Mouse (Mus musculus) spleen, embryonic (tissue): Measurements from ENCODE around the gene Dyrk3.

Experiments
- CTCF ChIA-PET: fragments of 350-600 bp; sonication (Branson Sonifier 250); formaldehyde crosslinking; loops from one replicate; lab custom pipeline; 2022; lab: Charles Lee

The Dyrk3 gene

DNA sequence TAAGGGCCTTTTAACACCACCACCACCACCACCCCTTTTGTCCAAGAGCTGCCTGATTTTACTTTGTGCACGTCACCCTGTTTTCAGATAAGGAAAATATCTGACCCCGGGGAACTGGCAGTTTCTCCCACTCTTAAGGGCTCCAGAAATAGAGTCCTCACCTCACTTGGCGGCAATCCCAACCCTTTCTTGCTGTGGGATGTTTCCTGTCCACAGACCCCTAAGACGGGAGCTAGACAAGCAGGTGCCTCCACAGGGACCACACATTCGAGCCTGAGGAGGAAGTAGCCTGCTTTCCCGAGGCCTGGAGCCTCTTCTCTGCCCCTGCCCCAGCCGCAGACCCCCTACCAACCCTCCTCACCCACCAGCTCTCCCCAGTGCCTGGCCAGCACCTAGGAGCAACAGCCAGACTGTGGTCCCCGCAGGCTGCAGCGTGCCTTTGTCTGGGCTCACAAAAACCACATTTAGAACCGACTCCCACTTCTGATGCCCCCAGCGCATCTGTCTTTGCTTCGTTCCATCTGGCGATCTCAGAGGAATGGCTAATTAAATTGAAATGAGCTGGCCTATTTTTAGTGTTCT lies 21.6 kb downstream of the Dyrk3 start:
- CTCF ChIA-PET: interaction anchor here (0.6 to 2.3 kb wide), 9 partner anchors 22 to 567 kb away, joined by 3 to 22 read pairs (median 5); partner anchors contain the start of gene Eif2d

DNA sequence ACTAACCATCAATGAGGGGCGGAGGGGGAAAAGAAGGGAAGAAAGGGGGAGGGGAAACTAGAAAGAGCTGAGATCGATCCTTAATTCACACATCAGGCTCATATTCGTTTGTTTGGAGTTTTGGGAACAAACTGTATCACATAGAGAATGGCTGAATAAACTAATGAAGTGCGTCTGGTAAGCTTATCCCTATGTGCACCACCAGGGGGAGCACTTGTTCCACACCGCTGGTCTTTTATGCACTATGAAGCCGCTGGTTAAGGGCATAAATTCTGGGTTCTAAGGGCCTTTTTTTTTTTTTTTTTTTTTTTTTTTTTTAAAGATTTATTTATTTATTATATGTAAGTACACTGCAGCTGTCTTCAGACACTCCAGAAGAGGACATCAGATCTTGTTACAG lies 22.2 kb downstream of the Dyrk3 start:
- CTCF ChIA-PET: interaction anchor here (0.6 to 2.3 kb wide), 11 partner anchors 20 to 566 kb away, joined by 3 to 22 read pairs (median 5); partner anchors contain the start of gene Eif2d

DNA sequence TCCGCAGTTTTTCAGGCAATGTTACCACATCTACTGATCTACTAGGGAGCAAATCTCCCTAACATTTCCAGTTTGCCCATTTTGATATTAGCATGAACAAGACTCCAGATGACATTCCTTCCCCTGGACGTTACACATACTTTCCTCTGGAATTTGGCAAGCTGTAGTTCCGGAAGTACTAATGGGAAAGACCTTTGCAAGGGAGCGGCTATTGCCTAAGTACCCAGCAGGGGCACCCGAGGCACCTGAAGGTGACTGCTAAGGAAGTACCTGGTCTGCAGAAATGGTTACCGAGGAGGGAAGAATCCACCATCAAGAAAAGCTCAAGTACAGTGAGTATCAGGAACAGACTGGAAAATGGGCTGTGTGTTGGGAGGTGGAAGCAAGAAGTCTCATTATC lies 25.6 kb downstream of the Dyrk3 start:
- CTCF ChIA-PET: no interaction called here

DNA sequence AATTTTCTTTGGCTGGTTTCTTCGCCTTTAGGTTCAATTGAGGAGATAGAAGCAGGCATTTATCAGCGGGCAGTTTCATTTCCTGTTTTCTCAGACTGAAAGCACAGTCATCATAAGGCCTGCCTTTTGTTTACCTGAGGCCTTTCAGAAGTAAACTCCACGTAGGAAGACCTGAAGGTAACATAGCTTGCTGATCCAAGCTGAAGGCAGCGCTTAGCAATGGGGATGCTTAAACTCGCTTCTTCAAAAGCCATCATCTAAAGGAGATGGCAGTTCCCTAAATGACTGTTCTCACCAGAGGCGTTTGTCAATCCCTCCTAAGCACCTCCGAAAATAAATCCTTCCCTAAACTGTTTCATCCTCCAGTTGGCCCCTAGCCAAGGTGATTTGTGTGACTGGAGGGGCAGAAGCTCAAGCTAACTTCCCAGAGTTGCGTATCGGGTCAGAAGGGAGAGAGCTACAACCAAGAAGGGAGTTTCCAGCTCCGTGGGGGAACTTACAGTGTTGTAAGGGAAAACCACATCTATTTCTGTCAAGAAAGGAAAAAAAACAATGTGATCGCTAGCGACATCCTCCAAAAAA lies 27.5 kb downstream of the Dyrk3 start:
- CTCF ChIA-PET: interaction anchor here (0.5 to 0.7 kb wide), 4 partner anchors 15 to 409 kb away, joined by 3 to 9 read pairs (median 6); no protein-coding TSS in a partner anchor

DNA sequence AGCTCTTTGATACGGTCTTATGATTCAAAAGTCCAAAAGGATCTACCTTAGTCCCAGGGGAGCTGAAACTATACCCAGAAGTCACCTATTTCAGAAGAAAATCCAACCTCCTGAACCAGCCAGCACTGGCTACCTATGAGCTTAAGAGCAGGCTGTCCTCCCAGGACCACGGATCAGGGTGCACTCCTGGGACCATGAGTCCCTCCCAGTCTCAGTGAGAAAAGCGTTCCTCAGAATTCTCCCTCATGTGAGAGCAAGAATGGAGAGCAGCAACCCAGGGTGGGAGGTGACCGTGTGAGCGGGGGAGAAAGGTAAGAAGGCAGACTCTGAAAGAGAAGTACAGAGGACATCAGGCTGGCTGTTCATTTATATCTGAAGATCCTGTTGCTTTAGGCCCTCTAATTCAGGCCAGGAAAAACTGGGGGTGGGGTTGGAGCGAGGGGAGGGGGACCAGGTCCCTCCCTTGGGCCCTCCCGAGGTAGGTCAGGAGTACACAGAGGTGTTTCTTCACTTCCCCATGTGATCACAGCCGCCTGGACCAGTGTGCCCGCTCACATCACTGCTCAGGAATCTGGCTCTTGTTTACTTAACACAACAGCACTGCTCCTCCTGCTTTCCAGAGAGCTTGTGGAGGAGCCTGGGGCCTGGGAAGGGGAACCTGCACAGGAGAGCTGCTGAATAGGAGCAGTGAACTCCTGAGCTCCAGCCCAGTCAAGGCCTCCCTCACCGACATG lies 30.4 kb downstream of the Dyrk3 start:
- CTCF ChIA-PET: no interaction called here

DNA sequence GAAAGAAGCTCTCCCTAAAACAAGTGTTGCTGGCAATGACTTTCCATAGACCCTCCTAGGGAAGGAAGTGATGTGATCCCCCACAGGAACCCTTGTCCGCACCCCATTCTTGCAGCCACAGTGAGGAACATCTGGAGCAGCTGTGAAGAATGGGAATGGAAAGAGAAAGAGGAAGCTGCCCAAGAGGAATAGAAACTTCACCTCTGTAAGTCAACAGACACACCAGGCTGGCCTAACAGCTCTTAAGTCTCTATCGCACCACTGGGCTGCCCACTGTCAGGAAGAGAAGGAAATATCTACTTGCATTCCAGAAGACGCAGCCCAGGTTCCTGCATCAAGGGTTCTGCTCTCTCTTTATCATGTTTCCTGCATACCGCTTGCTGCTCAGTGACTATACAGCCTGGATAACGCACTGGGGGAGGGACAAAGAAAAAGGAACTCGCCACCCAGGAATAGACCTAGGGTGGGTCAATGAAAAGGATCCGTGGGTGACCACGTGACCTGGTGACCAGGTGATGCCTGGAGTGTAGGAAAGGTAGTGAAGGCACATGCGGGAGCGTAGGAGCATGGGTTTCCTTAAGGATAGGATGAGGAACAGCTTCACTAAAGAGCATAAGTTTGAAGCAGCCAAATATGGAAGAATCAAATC lies 34.2 kb downstream of the Dyrk3 start:
- CTCF ChIA-PET: no interaction called here

DNA sequence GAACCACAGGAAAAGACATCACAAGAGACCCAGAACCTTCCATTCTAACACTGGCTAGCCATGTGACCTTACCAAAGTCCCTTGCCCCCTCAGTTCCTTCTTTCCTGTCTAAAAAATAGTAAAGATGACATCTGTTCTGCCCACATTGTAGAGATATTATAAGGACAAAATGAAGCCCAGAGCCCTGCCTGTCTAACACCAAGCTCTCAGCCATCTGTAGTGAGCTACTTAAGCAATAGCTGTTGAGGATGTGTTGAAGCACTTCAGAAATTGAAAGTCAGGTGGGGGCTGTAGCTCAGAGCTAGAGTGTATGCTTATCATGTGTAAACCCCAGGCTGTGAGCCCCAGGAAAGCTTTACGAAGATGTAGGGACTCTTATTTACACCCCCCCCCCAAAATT lies 37.3 kb downstream of the Dyrk3 start:
- CTCF ChIA-PET: no interaction called here

DNA sequence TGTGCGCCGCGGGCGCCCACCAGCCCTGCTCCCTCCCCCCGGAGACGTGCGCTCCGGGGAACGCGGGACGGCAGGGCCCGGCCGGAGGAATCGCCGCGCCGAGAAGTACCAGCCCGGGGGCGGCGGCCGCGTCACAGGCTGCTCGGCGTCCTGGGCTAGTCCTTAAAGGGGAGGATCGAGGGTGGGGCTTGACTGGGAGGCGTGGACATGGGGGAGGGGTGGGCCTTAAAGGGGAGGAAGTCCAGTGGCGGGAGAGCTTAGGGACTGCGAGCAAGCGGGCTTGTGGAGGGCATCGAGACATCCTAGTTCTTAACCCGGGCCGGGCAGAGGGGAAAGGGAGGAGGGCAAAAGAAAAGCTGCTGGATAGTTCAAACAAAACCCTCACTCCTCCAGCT lies 40.4 kb downstream of the Dyrk3 start, which contains the start of gene Mapkapk2:
TSS of gene Mapkapk2 (minus strand) at position 127 of the 395 bp plus-strand sequence.
- CTCF ChIA-PET: no interaction called here

DNA sequence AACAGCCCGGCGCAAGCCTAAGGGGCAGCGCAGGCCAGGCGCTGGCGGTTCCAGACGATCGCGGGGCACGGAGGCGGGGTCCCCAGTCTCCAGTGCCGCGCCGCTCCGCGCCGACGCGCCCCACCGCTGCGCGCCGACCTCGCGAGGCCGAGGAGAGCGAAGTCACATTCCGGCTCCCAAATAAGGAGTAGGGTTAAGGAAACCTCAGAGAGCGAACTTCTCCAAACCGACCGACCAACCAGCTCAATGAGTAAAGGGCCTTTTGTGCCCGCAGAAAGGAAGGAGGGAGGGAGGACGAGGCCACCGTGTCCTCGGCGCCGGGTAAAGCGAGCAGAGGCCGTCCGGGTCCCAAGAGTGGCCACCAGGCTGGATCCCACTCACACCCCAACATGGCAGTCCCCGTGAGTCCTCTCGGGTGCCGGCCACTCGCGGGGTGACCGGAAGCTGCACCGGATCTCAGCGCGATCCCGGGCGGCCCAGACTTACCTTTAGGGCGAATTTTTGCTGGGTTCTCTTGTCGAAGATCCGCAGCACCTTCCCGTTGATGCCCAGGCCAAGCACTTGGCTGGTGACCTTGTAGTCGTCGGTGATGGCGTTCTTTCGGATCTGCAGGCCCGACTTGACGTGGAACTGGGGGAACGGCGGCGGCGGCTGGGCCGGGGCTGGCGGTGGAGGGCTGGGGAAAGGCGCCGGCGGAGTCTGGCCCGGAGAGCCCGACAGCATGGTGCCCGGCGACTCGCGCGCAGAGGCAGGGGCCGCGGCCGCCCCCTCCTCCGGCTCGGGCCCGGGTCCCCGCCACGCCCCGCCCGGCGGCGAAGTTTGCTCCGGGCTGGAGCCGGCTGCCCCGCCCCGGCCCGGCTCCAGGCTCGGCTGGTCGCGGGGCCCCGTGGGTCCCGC lies 41.1 kb downstream of the Dyrk3 start:
- CTCF ChIA-PET: no interaction called here

DNA sequence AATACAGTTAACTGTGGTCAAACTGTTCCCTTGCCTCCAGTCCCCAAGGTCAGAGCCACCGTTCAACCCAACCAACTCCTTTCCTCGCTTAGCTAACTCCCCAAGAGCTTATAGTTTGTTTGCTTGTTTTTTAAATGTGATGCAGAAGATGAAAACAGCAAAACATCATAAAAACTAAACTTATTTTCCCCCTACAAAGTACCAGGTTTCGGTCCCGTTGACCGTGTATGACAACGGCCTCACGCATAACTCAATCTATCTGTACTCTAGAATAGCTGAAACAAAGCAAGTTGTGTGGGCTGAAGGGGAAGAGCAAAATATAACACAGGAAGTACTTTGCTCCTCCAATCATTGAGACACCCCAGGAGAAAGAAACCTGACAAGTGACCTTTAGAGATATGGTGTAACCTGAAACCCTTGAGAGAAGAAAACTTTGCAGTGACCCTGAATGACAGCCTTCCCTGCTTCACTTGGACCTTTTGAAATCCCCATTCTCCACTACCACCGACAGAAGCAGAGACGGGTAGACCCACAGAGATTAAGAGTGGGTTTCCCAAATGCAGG lies 41.9 kb downstream of the Dyrk3 start:
- CTCF ChIA-PET: no interaction called here

DNA sequence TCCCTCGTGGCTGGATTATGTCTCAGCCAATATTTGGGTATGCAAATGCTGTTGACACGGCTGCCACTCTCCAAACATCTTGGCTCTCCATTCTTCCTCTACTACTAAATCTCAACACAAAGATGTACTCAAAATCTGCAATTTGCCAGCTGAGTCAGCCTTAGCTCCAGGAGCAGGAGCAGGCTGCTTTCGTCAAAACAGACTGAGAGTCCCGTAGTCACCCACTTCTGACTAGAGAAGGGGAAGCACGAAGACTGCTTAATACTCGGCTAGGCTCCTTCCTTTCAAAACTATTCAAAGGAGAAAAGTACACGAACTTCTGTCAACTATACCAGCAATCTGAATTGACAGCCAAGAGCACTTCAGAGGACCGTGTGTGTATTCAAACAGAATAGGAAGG lies 42.6 kb downstream of the Dyrk3 start:
- CTCF ChIA-PET: interaction anchor here (0.8 kb wide), 1 partner anchor 138 kb away, joined by 3 read pairs; no protein-coding TSS in a partner anchor

DNA sequence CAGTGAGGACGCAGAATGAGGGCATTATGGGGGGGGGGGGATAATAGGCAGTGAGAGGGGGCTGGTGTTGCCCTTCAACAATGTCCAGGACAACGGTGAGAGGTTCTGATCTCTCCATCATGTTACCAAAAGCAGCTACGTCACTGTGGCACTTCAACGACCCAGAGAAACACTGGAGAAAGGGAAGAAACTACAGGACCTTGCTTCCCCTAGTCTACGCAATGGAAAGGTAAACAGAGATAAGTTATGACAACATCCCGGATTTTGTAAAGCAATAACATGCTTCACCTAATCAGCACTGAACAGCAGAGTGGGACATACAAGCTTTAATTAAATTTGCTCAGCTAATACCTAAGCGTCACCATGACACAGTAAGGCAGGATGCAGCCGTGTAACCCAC lies 44.3 kb downstream of the Dyrk3 start:
- CTCF ChIA-PET: no interaction called here

DNA sequence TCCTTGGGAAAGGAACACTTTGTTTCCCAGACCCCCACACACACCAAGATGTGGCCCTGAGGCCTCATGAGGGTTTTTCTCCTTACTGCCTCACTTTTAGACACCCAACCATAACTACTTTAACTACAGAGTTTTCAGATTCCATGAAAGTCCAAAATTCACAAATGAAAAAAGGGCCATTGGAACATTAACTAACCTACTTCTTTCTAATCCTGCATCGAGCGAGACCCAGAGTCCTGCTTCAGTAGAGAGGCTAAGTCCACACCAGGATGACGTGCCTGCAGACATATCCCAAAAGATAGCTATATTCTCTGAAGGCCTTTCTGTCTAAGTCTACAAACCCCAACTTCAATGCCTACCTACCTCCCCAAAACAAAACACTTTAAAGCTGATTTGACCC lies 45.3 kb downstream of the Dyrk3 start:
- CTCF ChIA-PET: no interaction called here

DNA sequence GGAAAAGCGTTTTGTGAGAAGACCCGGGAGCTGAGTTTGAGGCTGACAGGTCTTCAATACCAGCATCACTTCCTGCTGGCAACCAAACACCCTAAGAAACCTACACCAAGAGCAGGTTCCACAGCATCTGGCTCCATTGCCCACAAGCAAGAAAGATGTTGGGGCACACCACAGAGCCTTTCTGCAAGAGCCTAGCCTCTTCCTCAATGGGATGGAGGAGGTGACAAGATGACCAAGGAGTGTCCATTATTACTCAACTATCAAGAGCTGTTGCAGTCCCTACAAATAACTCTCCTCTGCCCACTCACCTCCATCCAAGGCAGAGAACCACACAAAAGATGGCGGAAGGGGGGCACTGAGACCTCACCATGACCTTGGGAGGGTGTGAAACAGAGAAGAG lies 46.0 kb downstream of the Dyrk3 start:
- CTCF ChIA-PET: no interaction called here

DNA sequence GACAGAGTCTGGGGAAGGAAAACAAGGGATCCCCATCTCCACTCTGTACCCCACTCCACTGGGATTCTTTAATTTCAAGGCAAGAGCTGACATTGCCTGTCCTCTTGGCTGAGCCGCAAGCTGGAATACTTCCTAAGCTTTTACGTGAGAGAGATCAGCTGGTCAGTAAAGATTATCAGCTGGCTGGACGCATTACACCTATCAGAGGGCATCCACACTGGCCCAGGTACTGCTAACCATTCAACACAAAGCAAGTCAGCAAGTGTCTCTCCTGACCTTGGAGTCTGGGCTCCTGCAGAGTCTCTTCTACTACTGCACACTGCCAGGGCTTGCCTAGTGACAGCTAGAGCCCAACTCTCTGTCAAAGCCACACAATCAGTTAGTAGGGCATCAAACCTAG lies 46.7 kb downstream of the Dyrk3 start:
- CTCF ChIA-PET: interaction anchor here (0.5 kb wide), 1 partner anchor 63 kb away, joined by 4 read pairs; no protein-coding TSS in a partner anchor

DNA sequence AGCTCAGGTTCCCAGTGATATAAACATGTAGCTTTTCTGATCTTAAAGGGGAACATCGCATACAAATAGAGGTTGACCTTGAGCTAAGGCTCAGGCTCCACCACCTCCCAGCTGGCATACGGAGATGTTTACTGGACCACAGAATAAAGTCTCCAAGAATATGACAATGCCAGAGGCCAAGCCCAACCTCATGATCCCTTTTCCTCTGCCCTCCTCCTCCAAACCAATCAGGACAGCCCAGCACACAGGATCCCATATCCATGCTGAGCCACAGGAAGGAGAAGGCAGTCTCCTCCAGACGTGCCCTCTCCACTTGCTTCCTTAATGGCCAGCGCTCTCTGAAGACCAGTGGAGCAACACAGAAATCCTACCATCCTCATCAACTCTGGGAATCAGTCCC lies 47.3 kb downstream of the Dyrk3 start:
- CTCF ChIA-PET: interaction anchor here (0.6 kb wide), 1 partner anchor 15 kb away, joined by 3 read pairs; no protein-coding TSS in a partner anchor

DNA sequence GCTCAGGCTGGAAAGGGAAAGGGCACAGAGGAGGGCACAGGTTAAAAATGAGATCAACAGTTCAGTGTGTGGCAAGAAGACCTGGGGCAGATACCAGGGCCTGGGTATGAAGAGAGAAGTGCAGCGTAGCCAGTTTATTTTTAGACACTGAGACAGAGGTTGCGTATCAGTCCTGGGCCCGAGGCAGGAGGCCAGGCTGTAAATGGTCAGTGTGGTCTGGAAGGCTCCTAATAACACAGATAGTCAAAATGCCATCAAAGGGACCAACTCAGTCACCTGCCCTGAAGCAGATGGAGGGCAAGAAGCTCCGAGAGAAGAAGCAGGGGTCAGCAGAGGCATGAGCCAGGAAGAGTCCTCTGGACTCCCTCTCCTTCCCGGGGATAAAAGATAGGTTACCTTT lies 47.9 kb downstream of the Dyrk3 start:
- CTCF ChIA-PET: interaction anchor here (0.6 kb wide), 1 partner anchor 14 kb away, joined by 3 read pairs; no protein-coding TSS in a partner anchor

DNA sequence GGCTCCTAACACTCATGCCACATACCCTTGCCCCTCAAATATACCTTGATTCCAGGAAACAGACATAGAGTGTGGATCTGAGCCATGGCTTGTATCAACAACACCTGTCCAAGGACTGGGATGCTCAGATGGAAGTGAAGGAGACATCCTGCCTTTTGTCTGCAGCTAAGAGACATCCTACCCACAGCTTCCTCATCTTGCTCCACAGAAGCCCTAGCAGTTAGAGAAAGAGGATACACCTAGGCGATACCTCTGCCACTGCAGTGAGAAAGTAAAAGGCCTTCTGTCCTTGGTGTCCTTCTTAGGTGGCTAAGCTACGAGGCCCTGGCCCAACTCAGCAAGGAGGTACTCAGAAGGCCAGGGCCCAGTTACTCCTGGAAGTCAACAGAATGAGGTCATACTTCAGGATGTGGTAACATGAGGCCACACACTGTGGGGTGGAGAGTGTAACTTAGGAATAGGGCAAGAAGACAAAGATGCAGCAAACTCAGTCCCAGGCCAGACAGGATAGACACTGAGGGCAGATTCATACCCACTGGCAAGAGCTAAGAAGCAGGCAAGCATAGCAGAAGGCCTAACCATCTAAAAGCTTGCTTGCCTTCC lies 48.5 kb downstream of the Dyrk3 start:
- CTCF ChIA-PET: no interaction called here

DNA sequence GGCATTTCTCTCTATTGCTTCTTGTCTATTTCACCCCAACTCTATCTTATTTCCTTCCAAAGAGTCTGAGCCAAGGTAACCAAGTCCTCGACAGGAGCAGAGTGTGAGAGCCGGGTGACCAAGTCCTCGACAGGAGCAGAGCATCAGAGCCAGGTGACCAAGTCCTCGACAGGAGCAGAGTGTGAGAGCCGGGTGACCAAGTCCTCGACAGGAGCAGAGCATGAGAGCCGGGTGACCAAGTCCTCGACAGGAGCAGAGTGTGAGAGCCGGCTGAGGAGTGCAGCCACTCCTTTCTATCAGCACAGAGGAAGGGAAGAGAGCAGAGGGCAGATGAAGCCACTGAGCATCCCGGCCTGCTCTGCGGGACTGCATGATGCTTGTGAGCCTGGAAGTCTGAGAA lies 49.6 kb downstream of the Dyrk3 start:
- CTCF ChIA-PET: no interaction called here

DNA sequence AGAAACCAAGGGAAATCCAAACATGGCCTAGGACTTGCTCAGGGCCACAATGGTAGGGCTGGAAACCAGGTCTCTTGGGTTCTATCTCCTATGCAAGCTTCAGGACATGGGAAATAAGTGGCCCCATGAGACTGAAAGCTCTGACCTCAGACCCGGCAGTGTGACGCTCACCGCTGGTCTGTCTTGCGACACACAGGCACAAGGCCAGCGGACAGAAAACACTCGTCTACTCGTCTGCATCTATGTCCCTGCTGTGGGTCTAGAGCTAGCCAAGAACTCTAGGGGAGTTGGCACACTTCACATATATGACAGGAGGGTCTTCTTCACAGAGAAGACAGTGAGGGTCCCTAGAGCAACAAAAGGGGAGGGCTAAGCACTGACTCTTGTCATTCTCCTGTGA lies 51.2 kb downstream of the Dyrk3 start:
- CTCF ChIA-PET: no interaction called here
